Mouse (Mus musculus) midbrain, embryonic 15.5 days (tissue): Measurements from ENCODE around the gene Sik1. TPM values are rescaled to one million over a fixed set of nuclear protein-coding genes. Genes with fewer than 3 reads are reported as not detected.

Experiments
- ATAC-seq: fragments of 200-750 bp; cut with Nextera tagmentation; replicated peaks from 2 replicates; pipeline ENCODE4 v1.8.0; 2017; ENCODE audit warnings: moderate TSS enrichment
- H3K27ac ChIP-seq: fragments of 300-500 bp; sonication (generic); 2 replicates; pipeline ENCODE4 v1.5.1; 2015; ENCODE audit warnings: mild to moderate bottlenecking, inconsistent platforms
- H3K27me3 ChIP-seq: fragments of 300-500 bp; sonication (generic); replicated peaks from 2 replicates; pipeline ENCODE4 v1.6.1; 2015; ENCODE audit warnings: inconsistent platforms
- H3K36me3 ChIP-seq: fragments of 300-500 bp; sonication (generic); replicated peaks from 2 replicates; pipeline ENCODE4 v1.6.1; 2015; ENCODE audit warnings: inconsistent platforms
- H3K4me1 ChIP-seq: fragments of 300-500 bp; sonication (generic); 2 replicates; pipeline ENCODE4 v1.6.1; 2015; ENCODE audit warnings: inconsistent platforms
- H3K4me2 ChIP-seq: fragments of 300-500 bp; sonication (generic); 2 replicates; pipeline ENCODE4 v1.6.1; 2015; ENCODE audit warnings: inconsistent platforms, mild to moderate bottlenecking, moderate library complexity
- H3K4me3 ChIP-seq: fragments of 300-500 bp; sonication (generic); 2 replicates; pipeline ENCODE4 v1.5.1; 2015; ENCODE audit warnings: mild to moderate bottlenecking, inconsistent platforms
- H3K9ac ChIP-seq: fragments of 300-500 bp; sonication (generic); 2 replicates; pipeline ENCODE4 v1.6.1; 2015; ENCODE audit warnings: mild to moderate bottlenecking, inconsistent platforms
- H3K9me3 ChIP-seq: fragments of 300-500 bp; sonication (generic); 2 replicates; pipeline ENCODE4 v1.6.1; 2016; ENCODE audit warnings: inconsistent platforms
- WGBS: fragments of 180-500 bp; shearing (Covaris S2); methylation state at CpG from one replicate; pipeline ENCODE4 v1.1.7; 2015; ENCODE audit warnings: mixed read lengths; 5-methylcytosine and 5-hydroxymethylcytosine counted together
- polyA plus RNA-seq: library from polyadenylated mRNA; unstranded; fragments of >200 nt; fragmentation: Nextera tagmentation; extraction: Ambion mirVana; gene quantifications from 2 replicates; pipeline ENCODE4 v1.2.1, GENCODE M21; 2015

Gene Sik1
- polyA plus RNA-seq, 1 experiment from 2014 or later, result 22.9 TPM

GRCm38 (mm10) chr17:31805585-31805984 lies 50.0 kb downstream of the Sik1 start:
- Histone ChIP-seq H3K4me3 (no peak overlapping the region), H3K4me2 (no peak overlapping the region), H3K36me3 (no peaks in the 10 kb centered on the region), H3K27me3 (no peaks in the 10 kb centered on the region), H3K4me1 (peaks cover 7% of the 10 kb centered on the region), H3K9me3 (no peaks in the 10 kb centered on the region), H3K9ac (no peak overlapping the region), H3K27ac (no peak overlapping the region)
- WGBS, result 83% methylated on average over 4 of the region's 4 CpGs
- ATAC-seq, result no peak

GRCm38 (mm10) chr17:31802272-31803017 lies 53.2 kb downstream of the Sik1 start:
- WGBS, result 53% methylated on average over 7 of the region's 7 CpGs
- Histone ChIP-seq H3K4me1 (no peaks in the 10 kb centered on the region), H3K36me3 (no peaks in the 10 kb centered on the region), H3K4me2 (no peak overlapping the region), H3K27me3 (no peaks in the 10 kb centered on the region), H3K27ac (no peak overlapping the region), H3K9me3 (no peaks in the 10 kb centered on the region), H3K4me3 (no peak overlapping the region), H3K9ac (no peak overlapping the region)
- ATAC-seq, result no peak

- no peak for ATAC-seq
- Histone ChIP-seq H3K27ac (no peak overlapping the region), H3K4me1 (no peaks in the 10 kb centered on the region), H3K4me3 (no peak overlapping the region), H3K27me3 (no peaks in the 10 kb centered on the region), H3K9me3 (no peaks in the 10 kb centered on the region), H3K36me3 (no peaks in the 10 kb centered on the region), H3K9ac (no peak overlapping the region), H3K4me2 (no peak overlapping the region)
- whole genome bisulfite sequencing, result 93% methylated on average over 7 of the region's 7 CpGs
Observed at GRCm38 (mm10) chr17:31800852-31801363, 54.7 kb downstream of the Sik1 start.

GRCm38 (mm10) chr17:31795893-31796292 lies 59.7 kb downstream of the Sik1 start:
- Histone ChIP-seq H3K9me3 (no peaks in the 10 kb centered on the region), H3K36me3 (no peaks in the 10 kb centered on the region), H3K4me1 (peaks cover 9% of the 10 kb centered on the region), H3K27ac (no peak overlapping the region), H3K4me3 (no peak overlapping the region), H3K27me3 (no peaks in the 10 kb centered on the region), H3K4me2 (no peak overlapping the region), H3K9ac (no peak overlapping the region)
- 90% methylated on average over 4 of the region's 4 CpGs for WGBS
- ATAC-seq, result no peak

Other genes with a start within 250 kb of the Sik1 start
- gene Cbs, start 218.6 kb downstream of the Sik1 start, polyA plus RNA-seq, result 5.2 and 5.9 TPM in 2 replicates
- 189 and 217 TPM in 2 replicates for gene U2af1, start 196.9 kb downstream of the Sik1 start, polyA plus RNA-seq
- 0.33 and 0.39 TPM in 2 replicates for gene Cryaa, start 178.0 kb downstream of the Sik1 start, polyA plus RNA-seq
- 42.4 and 42.7 TPM in 2 replicates for gene Rrp1b, start 180.3 kb upstream of the Sik1 start, polyA plus RNA-seq
- gene Hsf2bp, start 180.5 kb upstream of the Sik1 start, polyA plus RNA-seq, result 0.63 and 0.75 TPM in 2 replicates